Mouse (Mus musculus) R1 (cell line): ENCODE data around the gene Bbs9.

Experiments
- DNase-seq: peaks from one replicate; pipeline ENCODE4 v3.0.0-alpha.2; 2018; ENCODE audit warnings: low read depth, low spot score

Bbs9 gene

DNA sequence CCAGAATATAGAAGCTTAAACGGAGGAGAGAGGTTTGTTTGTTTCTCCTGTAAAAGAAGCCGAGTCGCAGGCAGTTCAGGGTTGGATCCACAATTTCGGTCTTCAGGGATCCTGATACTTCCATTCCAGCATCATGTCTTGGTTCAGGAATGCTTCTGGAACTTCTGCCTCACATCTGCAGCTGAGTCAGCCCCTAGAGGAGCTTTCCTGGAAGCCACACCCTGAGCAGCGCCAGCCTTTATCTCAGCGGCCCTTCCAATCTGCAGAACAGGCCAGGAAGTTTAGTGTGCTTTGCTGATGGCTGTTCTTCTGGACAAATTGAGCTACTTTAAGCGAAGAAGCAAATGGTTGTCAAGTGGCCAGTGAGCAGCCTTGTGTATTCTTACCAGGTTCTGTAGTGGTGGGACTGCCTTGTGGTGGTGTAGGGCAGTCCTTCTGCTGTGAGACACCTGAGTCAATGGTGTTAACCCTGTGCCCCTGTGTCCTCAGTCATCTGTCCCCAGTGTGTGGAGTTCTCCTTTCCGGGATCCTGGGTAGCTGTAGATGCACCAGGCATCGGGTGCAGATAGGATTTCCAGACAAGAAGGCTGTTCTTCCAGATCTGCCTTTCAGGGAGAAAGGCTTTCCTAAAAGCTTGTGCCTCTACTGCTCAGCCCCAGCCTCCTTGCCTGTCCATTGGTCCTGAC lies 157.4 kb downstream of the Bbs9 start:
- DNase-seq: peak; percentile 17

DNA sequence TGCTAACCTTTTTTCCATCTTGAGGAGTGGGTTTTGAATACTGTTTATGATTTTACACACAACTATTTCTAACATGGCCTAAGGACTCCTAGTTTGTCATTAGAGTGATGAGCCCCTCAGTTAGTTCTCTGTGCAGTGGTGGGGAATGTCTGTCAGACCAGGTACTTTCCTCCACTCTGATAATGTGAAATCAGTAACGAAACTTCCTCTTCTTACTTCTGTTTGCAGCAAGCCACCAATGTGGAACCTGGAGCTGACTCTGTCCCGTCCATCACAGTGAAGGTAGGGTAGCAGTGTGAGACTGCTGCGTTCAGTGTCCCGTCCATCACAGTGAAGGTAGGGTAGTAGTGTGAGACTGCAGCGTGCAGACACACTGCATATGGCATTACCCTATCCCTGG lies 163.0 kb downstream of the Bbs9 start:
- no peak for DNase-seq

DNA sequence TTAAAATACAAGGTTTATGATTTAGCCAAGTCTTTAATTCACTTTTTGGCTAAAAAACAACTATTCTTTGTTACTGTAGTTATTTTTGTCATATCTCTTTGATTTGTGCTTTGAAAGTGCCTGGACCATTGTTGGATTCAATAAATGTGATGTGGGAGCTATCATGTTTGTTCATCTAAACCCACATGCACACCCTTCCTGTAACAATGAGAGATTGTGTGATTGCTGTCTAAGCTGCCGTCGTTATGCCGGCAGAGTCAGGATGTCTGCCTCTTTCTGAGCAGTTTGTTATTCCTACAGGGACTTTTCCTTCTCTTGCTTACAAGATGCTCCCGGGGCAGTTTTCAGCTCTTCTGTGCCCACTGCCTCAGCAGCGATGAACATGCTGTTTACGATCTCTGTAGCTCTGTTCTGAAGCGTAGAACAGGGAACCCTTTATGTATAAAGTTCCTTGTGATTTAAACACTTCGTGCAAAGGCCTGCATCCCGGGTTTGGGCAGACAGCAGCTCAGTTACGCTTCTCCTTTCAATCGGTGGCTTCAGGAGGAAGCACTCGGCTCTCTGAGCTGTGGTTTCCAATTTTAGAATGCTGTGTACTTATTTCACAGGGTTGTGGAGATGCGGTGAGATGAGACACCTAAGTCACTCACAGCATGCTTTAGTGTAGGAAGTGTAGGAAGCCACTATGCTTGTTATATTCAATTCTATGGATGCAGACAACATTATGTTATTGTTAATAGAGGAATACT lies 165.3 kb downstream of the Bbs9 start:
- DNase-seq: no peak

DNA sequence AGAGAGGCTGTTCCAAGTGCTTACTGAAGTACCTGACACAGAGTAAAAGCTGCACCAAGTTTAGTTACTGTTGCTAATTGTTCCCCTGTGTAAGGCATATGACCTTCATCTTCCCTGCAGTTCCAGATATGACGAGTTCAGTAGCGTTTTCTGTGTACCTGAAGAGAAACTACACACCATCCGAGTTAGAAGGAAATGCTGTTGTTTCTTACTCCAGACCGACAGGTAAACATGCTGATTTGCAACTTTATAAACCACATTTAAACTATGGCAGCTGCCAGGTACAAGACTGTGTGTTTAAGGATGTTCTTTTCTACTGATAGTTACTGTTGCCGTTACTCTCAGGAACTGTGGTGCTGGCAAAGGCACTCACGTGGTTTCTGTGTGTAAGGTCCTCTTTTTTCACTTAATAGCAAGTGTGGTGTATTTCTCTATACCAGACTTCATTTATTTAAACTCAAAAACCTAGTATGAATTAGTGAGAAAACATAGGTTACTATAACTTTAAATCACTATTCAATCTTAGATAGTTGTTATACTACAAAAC lies 170.4 kb downstream of the Bbs9 start:
- DNase-seq: no peak

DNA sequence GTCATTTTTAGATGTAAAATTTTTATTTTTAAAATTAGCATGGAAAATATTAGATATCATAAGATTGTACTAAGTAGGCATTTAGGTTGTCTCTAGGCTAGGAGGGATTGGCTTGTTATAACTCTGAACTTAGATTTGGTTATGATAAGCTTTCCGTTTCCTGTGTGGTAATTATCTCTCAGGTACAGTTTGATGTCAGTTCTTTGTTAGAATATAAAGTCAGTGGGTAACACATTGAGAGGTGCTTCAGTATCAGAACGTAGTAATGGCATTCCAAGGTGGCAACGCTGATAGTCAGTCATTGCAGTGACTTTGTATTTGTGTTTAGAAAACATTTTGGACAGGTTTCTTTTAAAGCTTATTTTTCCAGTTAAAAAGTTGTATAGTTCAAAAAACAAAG lies 170.9 kb downstream of the Bbs9 start:
- DNase-seq: no peak

DNA sequence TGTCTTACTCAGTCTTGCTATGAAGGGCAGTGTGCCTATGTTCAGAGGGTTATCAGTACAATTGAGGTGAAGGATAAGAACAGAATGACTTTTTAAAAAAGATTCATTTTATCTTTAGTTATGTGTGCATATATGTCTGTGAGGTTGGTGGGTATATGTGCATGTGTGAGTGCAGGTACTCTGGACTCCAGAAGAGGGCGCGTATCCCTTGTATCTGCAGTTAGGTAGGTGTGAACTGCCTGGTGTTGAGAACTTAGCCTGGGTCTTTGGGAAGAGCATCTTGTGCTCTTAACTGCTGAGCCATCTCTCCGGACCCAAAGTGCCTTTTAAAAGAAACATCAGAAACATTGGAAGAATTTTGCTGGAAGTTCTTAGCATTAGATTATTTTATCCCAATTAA lies 172.6 kb downstream of the Bbs9 start:
- peak; percentile 63 for DNase-seq

DNA sequence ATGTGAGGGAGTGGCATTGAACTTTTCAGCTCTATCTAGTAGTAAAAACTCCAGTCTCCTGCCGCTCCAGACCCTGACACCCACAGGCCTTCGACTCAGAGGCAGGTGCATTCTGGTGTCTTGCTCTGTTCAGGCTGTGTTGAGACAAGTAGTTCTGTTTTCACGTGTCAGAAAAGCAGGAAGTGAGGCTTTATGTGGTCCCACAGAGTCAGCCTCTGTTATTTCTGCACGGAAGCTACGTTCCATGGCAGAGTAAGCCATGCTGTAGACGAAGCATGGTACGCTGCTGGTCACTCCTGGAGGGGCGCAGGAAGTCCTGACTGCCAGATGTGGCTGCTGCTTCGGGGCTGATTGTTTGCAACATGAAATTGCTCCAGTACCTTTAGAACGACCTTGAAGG lies 174.1 kb downstream of the Bbs9 start:
- DNase-seq: no peak

DNA sequence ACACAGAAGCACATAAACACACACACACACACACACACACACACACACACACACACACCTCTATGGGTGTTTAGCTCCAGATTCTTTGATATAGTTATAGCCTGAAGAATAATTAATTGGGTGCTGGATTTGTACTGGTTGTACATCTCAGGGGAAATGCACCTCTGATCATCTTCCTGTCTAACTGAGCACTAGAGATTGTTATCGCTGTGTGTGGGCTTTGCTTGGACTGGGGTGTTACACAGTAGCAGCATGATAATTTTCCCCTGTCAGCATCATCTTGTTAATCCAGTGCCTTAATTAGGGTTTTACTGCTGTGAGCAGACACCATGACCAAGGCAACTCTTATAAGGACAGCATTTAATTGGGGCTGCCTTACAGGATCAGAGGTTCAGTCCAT lies 175.3 kb downstream of the Bbs9 start:
- no peak for DNase-seq

DNA sequence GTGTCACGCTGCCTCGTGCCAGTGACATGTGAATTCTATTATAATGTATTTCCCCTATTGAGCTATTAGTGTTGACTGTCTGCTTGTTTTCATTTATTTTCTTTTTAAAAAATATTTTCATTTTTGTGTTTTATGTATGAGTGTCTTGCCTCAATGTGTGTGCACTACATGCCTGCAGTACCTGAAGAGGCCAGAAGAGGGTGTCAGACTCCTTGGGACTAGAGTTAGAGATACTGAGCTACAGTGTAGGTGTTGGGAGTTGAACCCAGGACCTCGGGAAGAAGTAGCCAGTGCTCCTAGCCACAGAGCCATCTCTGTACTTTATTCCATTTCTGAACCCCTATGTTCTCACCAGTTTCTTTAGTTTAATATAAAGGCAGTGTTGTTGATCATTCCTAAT lies 176.1 kb downstream of the Bbs9 start:
- DNase-seq: peak; percentile 60

DNA sequence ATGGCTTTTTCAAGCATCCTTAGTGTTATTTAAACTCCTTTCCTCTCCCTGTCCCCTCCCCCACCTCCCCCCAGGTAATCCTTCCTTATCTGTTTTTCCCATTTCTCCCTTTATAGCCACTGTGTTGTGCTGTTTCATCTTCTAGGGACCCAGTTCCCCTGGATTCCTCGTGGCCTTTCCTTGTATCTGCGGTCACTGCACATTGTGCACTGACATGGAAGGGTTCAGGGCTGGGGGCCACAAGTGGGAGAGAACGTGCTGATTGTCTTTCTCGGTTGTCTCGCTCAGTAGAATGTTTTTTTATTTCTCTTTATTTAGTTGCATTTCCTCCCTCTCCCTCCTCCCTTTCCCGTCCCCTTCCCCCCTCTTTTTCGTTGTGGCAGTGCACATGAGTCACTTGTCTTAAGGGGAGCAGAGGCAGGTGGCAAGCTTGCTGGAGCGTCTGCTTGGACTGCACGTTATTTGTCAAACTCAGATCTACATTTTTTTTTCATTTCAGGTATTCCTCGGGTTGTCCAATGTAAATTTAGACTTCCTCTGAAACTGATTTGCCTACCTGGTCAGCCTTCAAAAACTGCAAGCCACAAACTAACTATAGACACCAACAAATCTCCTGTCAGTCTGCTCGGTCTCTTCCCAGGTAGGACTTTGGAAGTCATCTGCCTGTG lies 179.3 kb downstream of the Bbs9 start:
- no peak for DNase-seq

DNA sequence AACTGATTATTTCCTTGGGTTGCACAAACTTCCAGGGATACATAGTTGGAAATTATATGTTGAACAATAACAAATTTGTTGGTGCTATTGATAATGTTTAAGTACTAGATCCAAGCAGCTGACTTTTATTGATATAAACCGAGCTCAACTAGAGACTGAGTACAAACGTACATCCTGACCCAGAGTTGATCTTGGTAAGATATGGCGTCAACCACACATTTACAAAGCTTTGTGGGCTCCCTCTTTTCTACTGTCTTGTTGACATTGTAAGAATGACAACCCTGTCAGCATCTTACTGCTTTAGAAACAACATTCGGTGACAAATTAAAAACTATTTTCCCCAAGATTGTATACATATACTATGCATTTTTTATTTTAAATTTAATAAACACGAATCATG lies 181.7 kb downstream of the Bbs9 start:
- DNase-seq: no peak

DNA sequence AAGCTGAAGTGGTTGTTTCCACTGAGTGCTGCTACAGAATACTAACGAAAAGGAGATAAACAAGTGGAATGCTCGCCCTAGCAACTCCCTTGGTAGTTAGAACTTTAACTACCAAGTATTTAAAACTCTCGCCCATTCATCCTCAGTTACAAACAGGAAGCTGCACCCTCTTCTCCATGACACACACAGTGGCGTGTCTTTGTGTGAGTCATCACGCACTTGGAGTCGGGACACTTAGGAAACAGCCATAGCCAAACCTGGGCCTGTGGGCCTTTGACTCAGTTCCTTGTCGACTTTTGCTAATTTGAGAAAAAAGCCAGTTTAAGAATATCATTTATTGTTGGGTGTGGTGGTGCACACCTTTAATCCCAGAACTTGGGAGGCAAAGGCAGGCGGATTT lies 189.6 kb downstream of the Bbs9 start:
- DNase-seq: peak; percentile 67

DNA sequence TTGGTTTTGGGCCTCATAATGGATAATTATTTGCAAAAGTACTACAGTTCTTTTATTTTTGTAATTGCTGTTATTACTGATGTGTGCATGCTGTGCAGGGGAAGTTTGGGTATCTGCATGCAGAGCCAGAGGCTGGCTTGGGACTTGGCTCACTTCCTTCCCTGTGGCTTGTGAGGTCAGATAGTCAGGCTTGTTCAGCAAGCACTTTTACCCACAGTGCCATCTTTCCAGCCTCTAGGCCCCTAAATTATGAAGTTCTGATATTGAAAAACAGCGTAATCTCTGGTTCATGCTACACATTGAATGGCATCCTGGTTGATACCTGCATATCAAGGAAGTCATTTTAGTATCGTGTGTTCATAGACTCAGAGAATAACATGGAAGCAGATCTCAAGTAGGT lies 197.4 kb downstream of the Bbs9 start:
- DNase-seq: no peak

DNA sequence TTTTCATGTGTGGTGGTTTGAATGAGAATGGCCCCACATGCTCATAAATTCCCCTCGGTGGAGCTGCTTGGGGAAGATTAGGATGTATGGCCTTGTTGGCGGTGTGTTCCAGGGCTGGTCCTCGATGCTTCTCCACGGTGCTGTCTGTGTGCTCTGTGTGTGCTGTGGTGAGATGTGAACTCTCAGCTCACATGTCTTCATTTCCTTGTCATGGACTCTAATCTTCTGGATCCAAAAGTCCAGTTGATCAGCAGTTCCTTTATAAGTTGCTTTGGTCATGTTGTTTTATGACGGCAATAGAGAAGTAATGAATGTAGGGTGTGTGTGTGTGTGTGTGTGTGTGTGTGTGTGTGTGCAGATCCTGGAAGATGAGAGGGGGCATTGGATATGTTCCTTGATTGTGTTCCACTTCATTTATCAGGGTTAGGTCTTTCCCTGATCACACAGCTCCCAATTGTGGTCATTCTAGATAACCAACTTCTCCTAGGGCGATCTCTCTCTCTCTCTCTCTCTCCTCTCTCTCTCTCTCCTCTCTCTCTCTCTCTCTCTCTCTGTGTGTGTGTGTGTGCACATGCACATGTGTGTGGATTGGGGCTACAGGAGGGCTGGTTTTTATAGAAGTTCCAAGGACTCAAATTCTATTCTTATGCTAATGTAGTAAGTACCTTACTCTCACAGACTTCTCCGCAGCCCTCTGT lies 201.8 kb downstream of the Bbs9 start:
- no peak for DNase-seq

DNA sequence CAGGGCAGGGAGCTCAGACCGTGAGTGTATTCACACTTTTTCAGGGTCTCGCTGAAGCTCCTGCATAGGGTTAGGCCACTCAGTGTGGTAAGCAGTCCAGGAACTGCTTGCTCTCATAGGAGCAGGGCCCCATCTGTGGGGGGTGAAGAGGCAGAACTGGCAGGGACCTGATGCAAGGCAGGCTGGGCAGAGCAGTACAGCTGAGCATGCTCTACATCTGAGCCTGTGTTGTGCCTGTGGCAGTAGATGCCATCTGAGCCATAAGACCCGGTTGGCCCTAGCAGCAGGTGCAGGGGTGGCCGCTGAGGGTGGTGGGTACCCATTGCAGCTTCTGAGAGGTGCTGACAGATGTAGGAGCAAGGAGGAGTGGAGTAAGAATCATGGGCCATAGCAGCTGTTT lies 202.5 kb downstream of the Bbs9 start:
- no peak for DNase-seq

DNA sequence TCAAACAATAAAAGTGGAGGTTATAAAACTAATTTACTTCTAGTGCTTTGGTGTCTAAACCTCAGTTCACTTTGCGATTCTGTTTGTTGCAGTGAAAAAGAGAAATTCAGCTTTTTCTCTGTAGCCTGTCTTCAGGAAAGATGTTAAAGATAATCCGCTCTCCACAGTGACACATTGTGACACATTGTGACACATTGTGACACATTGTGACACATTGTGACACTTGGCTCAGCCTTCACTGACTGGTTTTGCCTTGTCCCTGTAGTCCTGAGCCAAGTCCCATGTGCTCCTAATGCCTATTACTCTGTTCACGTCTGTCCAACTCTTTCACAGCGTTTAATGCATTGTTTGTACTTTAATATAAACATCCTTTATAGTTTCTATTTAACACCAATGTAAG lies 203.0 kb downstream of the Bbs9 start:
- DNase-seq: no peak

DNA sequence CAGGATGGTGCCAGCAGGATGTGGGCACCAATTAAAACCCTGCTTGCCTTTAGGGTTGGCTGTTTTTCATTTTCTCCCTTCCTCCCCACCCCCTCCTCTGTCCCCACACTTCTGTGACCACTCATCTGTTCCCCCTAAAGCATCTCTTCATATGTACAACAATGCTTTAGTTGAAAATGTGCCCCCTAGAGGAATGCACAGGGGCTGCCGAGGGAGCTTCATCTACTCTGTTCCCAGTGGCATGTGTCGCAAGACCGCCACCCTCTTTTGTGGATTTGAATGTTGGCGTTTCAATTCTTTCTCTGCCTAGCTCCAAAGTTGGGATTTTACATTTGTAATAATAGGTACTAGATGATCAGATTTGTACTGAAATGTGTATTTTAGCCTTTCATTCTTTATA lies 204.0 kb downstream of the Bbs9 start:
- no peak for DNase-seq

DNA sequence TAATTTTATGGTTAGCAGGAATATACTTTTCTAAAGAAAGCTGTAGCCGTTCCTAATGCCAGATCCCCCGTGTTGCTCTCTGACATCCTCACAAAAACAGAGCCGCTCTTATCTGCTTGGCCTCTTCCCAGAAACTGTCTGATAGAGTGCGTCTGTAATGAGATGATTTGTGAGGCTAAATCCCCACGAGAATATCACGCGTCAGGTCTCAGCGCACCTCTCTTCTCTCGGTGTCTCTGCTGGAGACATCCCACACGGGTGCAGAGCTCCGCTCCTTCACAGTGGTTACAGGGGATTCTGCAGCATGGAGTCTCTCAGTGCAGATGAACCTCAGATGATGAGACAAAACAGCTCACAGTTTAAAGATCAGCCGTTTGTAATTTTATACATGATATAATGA lies 204.5 kb downstream of the Bbs9 start:
- no peak for DNase-seq

DNA sequence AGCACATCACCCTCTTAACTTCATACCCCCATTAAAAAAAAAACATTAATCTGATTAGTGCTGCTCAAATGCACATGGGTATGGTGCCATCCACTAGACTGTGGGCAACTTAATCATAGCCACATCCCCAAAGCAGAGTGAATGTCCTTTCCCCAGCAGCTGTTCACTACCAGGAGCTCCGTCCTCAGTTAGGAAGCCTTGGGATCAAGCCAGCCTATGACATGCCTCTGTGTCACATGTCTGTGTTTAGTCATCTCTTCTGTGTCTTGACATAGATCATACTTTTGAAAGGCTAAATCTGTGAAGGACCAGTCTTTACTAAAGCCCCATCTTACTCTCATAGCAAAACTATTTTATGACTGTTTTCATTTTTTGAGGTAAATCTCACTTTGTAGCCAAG lies 205.0 kb downstream of the Bbs9 start:
- no peak for DNase-seq

DNA sequence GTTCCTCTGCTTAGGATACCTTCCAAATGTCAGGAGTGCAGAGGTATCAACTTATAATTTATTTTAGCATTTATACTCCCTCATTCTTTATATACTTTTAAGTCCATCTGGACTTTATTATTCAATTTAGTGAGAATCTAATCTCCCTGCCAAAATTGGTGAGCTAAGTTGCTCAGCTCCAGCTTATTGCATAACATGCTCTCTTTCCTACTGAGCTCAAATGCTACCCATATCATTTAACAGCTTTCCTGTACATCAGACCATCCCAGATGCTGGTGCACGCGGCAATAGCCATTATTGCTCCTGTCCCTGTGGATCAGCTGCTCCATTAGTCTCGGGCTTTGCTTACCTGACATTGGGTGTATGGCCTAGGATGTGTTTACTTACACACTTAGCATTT lies 208.3 kb downstream of the Bbs9 start:
- no peak for DNase-seq

DNA sequence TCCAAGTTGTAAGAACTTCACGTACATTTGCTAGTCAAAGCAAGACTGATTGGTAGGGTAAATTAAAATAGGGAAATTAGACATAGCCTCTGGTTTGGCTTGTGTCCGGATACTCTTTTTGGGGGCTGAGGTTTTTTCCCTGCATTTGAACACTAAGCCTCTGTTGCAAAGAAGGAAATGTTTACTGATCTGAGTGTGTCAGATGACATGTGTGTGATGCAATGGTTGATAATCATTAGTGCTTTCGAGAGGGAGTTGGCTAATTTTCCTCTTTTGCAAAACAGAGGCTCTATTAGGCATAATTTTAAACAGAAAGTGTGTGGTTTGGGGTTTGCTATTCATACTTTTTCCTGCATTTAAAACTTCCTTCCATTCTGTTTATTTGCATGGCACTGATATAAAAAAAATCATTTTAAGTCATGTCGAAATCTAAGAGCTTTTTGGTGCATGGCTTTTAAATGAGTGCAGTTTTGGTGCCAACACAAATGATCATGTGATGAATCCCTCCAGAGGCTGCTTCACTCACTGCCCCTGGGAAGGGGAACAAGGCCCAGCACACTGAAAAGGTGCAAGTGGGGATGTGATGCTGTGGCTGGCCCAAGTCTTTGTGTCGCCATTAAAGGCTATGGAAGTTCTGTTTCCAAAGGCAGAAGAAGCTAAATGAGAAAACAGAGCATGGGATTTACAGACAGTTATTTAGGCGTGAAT lies 211.4 kb downstream of the Bbs9 start:
- DNase-seq: no peak

DNA sequence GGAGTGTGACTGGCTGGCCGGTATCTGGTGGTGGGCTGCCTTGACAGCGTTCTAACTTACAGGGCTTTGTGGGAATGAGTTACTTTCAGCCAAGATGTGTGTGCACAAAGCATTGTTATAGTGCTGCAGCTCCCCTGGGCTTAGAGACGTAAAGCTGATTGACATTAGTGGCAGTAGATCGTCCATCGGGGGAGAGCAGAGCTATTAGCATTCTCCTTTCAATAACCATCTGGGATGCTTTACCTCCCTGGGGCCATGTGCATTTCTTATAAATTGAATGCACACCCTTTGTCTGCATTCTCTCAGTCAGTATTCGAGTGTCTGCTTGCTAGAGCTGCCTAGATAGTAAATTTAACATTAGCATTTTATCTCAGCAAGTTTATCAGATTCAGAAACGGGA lies 214.7 kb downstream of the Bbs9 start:
- no peak for DNase-seq
